Mouse (Mus musculus): ENCODE results near the gene Tmem132c. TPM values are rescaled to one million over a fixed set of nuclear protein-coding genes. Genes with fewer than 3 reads are reported as not detected.
A peak's percentile ranks its signal among the peaks of the same experiment; 100 is the strongest.

The Tmem132c gene
- polyA plus RNA-seq, 1 experiment from 2014 or later, result 1.5 TPM

GRCm38 (mm10) chr5:127311005-127311331 lies 69.4 kb downstream of the Tmem132c start:
- ATAC-seq (replicated peaks; ENCODE audit: low FRiP score), result peak; percentile 55
- H3K9ac ChIP-seq, result no peak overlapping the region
- H3K36me3 ChIP-seq, result no peaks in the 10 kb centered on the region
- H3K4me3 ChIP-seq (replicated peaks), result no peak overlapping the region
- no peaks in the 10 kb centered on the region for H3K9me3 ChIP-seq (replicated peaks)
- 54% methylated on average over 2 of the region's 2 CpGs for WGBS
- H3K27ac ChIP-seq, result no peak overlapping the region
- no peaks in the 10 kb centered on the region for H3K27me3 ChIP-seq
- no peak overlapping the region for H3K4me2 ChIP-seq
- H3K4me1 ChIP-seq, result peaks cover 12% of the 10 kb centered on the region

- H3K9me3 ChIP-seq (replicated peaks), result no peaks in the 10 kb centered on the region
- no peaks in the 10 kb centered on the region for H3K36me3 ChIP-seq
- no peak overlapping the region for H3K4me2 ChIP-seq
- H3K27me3 ChIP-seq, result no peaks in the 10 kb centered on the region
- no peak overlapping the region for H3K9ac ChIP-seq
- WGBS, result 85% methylated on average over 2 of the region's 2 CpGs
- H3K4me3 ChIP-seq (replicated peaks), result no peak overlapping the region
- H3K27ac ChIP-seq, result no peak overlapping the region
- H3K4me1 ChIP-seq, result peaks cover 12% of the 10 kb centered on the region
- no peak for ATAC-seq (replicated peaks; ENCODE audit: low FRiP score)
Measured at GRCm38 (mm10) chr5:127313634-127314033, 72.0 kb downstream of the Tmem132c start.

- no peak for ATAC-seq (replicated peaks; ENCODE audit: low FRiP score)
- no peak overlapping the region for H3K4me2 ChIP-seq
- H3K27ac ChIP-seq, result no peak overlapping the region
Measured at GRCm38 (mm10) chr5:127319096-127319779, 77.6 kb downstream of the Tmem132c start.

GRCm38 (mm10) chr5:127324645-127325044 lies 83.0 kb downstream of the Tmem132c start:
- Histone ChIP-seq H3K27ac (no peak overlapping the region), H3K4me1 (peaks cover 17% of the 10 kb centered on the region), H3K9me3 (replicated peaks) (no peaks in the 10 kb centered on the region), H3K4me3 (replicated peaks) (no peak overlapping the region), H3K4me2 (no peak overlapping the region), H3K27me3 (no peaks in the 10 kb centered on the region), H3K36me3 (no peaks in the 10 kb centered on the region), H3K9ac (no peak overlapping the region)
- ATAC-seq (replicated peaks; ENCODE audit: low FRiP score), result no peak
- 44% methylated on average over 2 of the region's 2 CpGs for WGBS

More at GRCm38 (mm10) chr5:127319096-127319779, 77.6 kb downstream of the Tmem132c start:
- Histone ChIP-seq H3K9me3 (replicated peaks) (no peaks in the 10 kb centered on the region), H3K27me3 (no peaks in the 10 kb centered on the region), H3K4me1 (peaks cover 24% of the 10 kb centered on the region), H3K36me3 (no peaks in the 10 kb centered on the region), H3K9ac (no peak overlapping the region), H3K4me3 (replicated peaks) (no peak overlapping the region)
- WGBS, result 21% methylated on average over 12 of the region's 12 CpGs

GRCm38 (mm10) chr5:127336048-127336907 lies 94.7 kb downstream of the Tmem132c start:
- H3K27me3 ChIP-seq, result no peaks in the 10 kb centered on the region
- ATAC-seq (replicated peaks; ENCODE audit: low FRiP score), result 0 out of 2 replicates have a peak, but pooled peaks have one; percentile 35
- no peaks in the 10 kb centered on the region for H3K36me3 ChIP-seq
- H3K27ac ChIP-seq, result no peak overlapping the region
- no peak overlapping the region for H3K4me3 ChIP-seq (replicated peaks)
- H3K4me2 ChIP-seq, result peak overlapping the region; percentile 28
- H3K9me3 ChIP-seq (replicated peaks), result no peaks in the 10 kb centered on the region
- H3K9ac ChIP-seq, result no peak overlapping the region
- H3K4me1 ChIP-seq, result peaks cover 26% of the 10 kb centered on the region
- 16% methylated on average over 15 of the region's 15 CpGs for WGBS

GRCm38 (mm10) chr5:127336908-127337265 lies 95.3 kb downstream of the Tmem132c start:
- ATAC-seq (replicated peaks; ENCODE audit: low FRiP score), result 0 out of 2 replicates have a peak, but pooled peaks have one; percentile 31
- Histone ChIP-seq H3K27ac (no peak overlapping the region), H3K4me3 (replicated peaks) (no peak overlapping the region), H3K27me3 (no peaks in the 10 kb centered on the region), H3K9ac (no peak overlapping the region), H3K36me3 (no peaks in the 10 kb centered on the region), H3K4me2 (peak overlapping the region; percentile 28), H3K4me1 (peaks cover 26% of the 10 kb centered on the region), H3K9me3 (replicated peaks) (no peaks in the 10 kb centered on the region)
- WGBS, result 22% methylated on average over 5 of the region's 5 CpGs

- H3K36me3 ChIP-seq, result no peaks in the 10 kb centered on the region
- peaks cover 26% of the 10 kb centered on the region for H3K4me1 ChIP-seq
- H3K4me3 ChIP-seq (replicated peaks), result no peak overlapping the region
- no peak overlapping the region for H3K4me2 ChIP-seq
- no peak overlapping the region for H3K9ac ChIP-seq
- no peak for ATAC-seq (replicated peaks; ENCODE audit: low FRiP score)
- no peaks in the 10 kb centered on the region for H3K27me3 ChIP-seq
- no peaks in the 10 kb centered on the region for H3K9me3 ChIP-seq (replicated peaks)
- no peak overlapping the region for H3K27ac ChIP-seq
- 17% methylated on average over 5 of the region's 5 CpGs for WGBS
Measured at GRCm38 (mm10) chr5:127339016-127339435, 97.4 kb downstream of the Tmem132c start.

- Histone ChIP-seq H3K27ac (no peak overlapping the region), H3K4me3 (replicated peaks) (no peak overlapping the region), H3K9me3 (replicated peaks) (no peaks in the 10 kb centered on the region), H3K4me2 (no peak overlapping the region), H3K27me3 (no peaks in the 10 kb centered on the region), H3K9ac (no peak overlapping the region), H3K4me1 (peaks cover 20% of the 10 kb centered on the region), H3K36me3 (no peaks in the 10 kb centered on the region)
- 24% methylated on average over 3 of the region's 3 CpGs for WGBS
- no peak for ATAC-seq (replicated peaks; ENCODE audit: low FRiP score)
Measured at GRCm38 (mm10) chr5:127341158-127341557, 99.5 kb downstream of the Tmem132c start.

- Histone ChIP-seq H3K27ac (no peak overlapping the region), H3K36me3 (no peaks in the 10 kb centered on the region), H3K9ac (no peak overlapping the region), H3K4me2 (no peak overlapping the region), H3K4me3 (replicated peaks) (no peak overlapping the region), H3K27me3 (no peaks in the 10 kb centered on the region), H3K4me1 (0 out of 2 replicates have a peak, but pooled peaks cover 2% of the 10 kb centered on the region), H3K9me3 (replicated peaks) (no peaks in the 10 kb centered on the region)
- 58% methylated on average over 2 of the region's 2 CpGs for WGBS
- no peak for ATAC-seq (replicated peaks; ENCODE audit: low FRiP score)
Measured at GRCm38 (mm10) chr5:127344721-127345120, 103.1 kb downstream of the Tmem132c start.

GRCm38 (mm10) chr5:127346364-127346763 lies 104.8 kb downstream of the Tmem132c start:
- Histone ChIP-seq H3K27ac (no peak overlapping the region), H3K36me3 (no peaks in the 10 kb centered on the region), H3K9ac (no peak overlapping the region), H3K4me2 (no peak overlapping the region), H3K27me3 (no peaks in the 10 kb centered on the region), H3K4me1 (0 out of 2 replicates have a peak, but pooled peaks cover 2% of the 10 kb centered on the region), H3K9me3 (replicated peaks) (no peaks in the 10 kb centered on the region), H3K4me3 (replicated peaks) (no peak overlapping the region)
- no peak for ATAC-seq (replicated peaks; ENCODE audit: low FRiP score)
- WGBS, result 71% methylated on average over 2 of the region's 2 CpGs

GRCm38 (mm10) chr5:127347053-127347748 lies 105.6 kb downstream of the Tmem132c start:
- Histone ChIP-seq H3K36me3 (no peaks in the 10 kb centered on the region), H3K27ac (no peak overlapping the region), H3K4me3 (replicated peaks) (no peak overlapping the region), H3K4me1 (0 out of 2 replicates have a peak, but pooled peaks cover 2% of the 10 kb centered on the region), H3K27me3 (no peaks in the 10 kb centered on the region), H3K4me2 (no peak overlapping the region), H3K9ac (no peak overlapping the region), H3K9me3 (replicated peaks) (no peaks in the 10 kb centered on the region)
- ATAC-seq (replicated peaks; ENCODE audit: low FRiP score), result no peak
- WGBS, result 72% methylated on average over 12 of the region's 12 CpGs
